16 mouse cellular contexts compared by ENCODE assay signal in genomic region chr15:101879776-101880175, GRCm38 (mm10). TPM values are rescaled to one million over a fixed set of nuclear protein-coding genes. Genes with fewer than 3 reads are reported as not detected.
DNase-seq lines count a peak whose midpoint lies in the region; ATAC-seq and TF ChIP-seq lines count a peak whose summit lies in the region.
"Had no signal": no experiment of that assay in that cellular context is flagged by ENCODE, and none has a peak within 500 bp of the region (broad histone marks: within the 10 kb centered on the region; RNA-seq: fewer than 3 reads in every experiment).

No protein-coding gene starts in this region.

- no peaks in the 10 kb centered on the region for H3K4me1 ChIP-seq in MEL (ENCODE audit: control insufficient read depth in 1 of 2, insufficient read depth in 2 of 2, low read length in 2 of 2)
- no peaks in the 10 kb centered on the region for H3K4me1 ChIP-seq in limb, embryonic 14.5 days (ENCODE audit: control insufficient read depth, insufficient read depth, low read length)
- H3K4me1 ChIP-seq: forebrain, embryonic 15.5 days; liver, embryonic 15.5 days had no signal

- no peaks in the 10 kb centered on the region for H3K9me3 ChIP-seq in MEL (replicated peaks; ENCODE audit: insufficient read depth, low read length)
- no peaks in the 10 kb centered on the region for H3K9me3 ChIP-seq in limb, embryonic 14.5 days (ENCODE audit: control insufficient read depth, low read length)
- H3K9me3 ChIP-seq: forebrain, embryonic 15.5 days; liver, embryonic 15.5 days had no signal

- peak; percentile 52 for DNase-seq in kidney, postnatal 10 days
- no peak for DNase-seq in kidney, adult 18-20 months
- peak; percentile 13 for DNase-seq in MEL (ENCODE audit: low read depth, low spot score)
- DNase-seq in c-Kit-positive CD71-negative TER-119-negative erythroid progenitor cells, embryonic 14.5 days (ENCODE audit: low read depth) = peak; percentile 9
- peak; percentile 60 for DNase-seq in limb, embryonic 14.5 days (ENCODE audit: low spot score)
- DNase-seq in right cerebral cortex, postnatal 4 days = no peak
- DNase-seq in right cerebral cortex, postnatal 25 days = no peak
- no peak for DNase-seq in left cerebral cortex, postnatal 4 days
- DNase-seq: cerebellum, postnatal 14 days; heart, adult 18-20 months; layer of hippocampus, adult 9-11 months; right cerebral cortex, postnatal 14 days had no signal

- no peak for ATAC-seq in limb, embryonic 14.5 days (ENCODE audit: low FRiP score, low read depth)
- ATAC-seq: forebrain, embryonic 15.5 days; intestine, embryonic 16.5 days had no signal

- no peak overlapping the region for H3K4me3 ChIP-seq in MEL (ENCODE audit: control insufficient read depth in 1 of 2, insufficient read depth in 1 of 2, low read depth in 2 of 2, low read length in 2 of 2)
- H3K4me3 ChIP-seq in limb, embryonic 14.5 days (replicated peaks; ENCODE audit: low read length) = no peak overlapping the region
- H3K4me3 ChIP-seq: forebrain, embryonic 15.5 days; liver, embryonic 15.5 days had no signal

- no peak for TF ChIP-seq RAD21 in MEL (IDR thresholded peaks at IDR 0.05; ENCODE audit: low read depth, low read length)

- TF ChIP-seq POLR2A in MEL (IDR thresholded peaks at IDR 0.05; ENCODE audit: control insufficient read depth in 1 of 2, insufficient read depth in 1 of 2, low read depth in 1 of 2, low read length in 2 of 2, poor library complexity in 1 of 2) = no peak
- no peak for TF ChIP-seq POLR2A in limb, embryonic 14.5 days (IDR thresholded peaks at IDR 0.05; ENCODE audit: borderline replicate concordance, extremely low read depth, insufficient read depth, insufficient read length)

- no peaks in the 10 kb centered on the region for H3K79me2 ChIP-seq in MEL (ENCODE audit: control insufficient read depth, insufficient read depth, low read length, poor library complexity)

- intact Hi-C loops in left cerebral cortex, postnatal 4 days (cut with DNase I) = no loop called here

- peaks cover 0 to 3% of the 10 kb centered on the region in 2 experiments; a peak in 1 of 4 replicates for H3K27me3 ChIP-seq in MEL (ENCODE audit: control insufficient read depth in 1 of 2, insufficient read depth in 2 of 2, low read length in 2 of 2)
- no peaks in the 10 kb centered on the region for H3K27me3 ChIP-seq in limb, embryonic 14.5 days (ENCODE audit: control insufficient read depth, insufficient read depth, low read length)
- H3K27me3 ChIP-seq: forebrain, embryonic 15.5 days had no signal

- H3K36me3 ChIP-seq in MEL (ENCODE audit: control insufficient read depth in 1 of 2, insufficient read depth in 2 of 2, low read length in 2 of 2) = peaks cover 0 to 4% of the 10 kb centered on the region in 2 experiments; a peak in 1 of 4 replicates
- no peaks in the 10 kb centered on the region for H3K36me3 ChIP-seq in limb, embryonic 14.5 days (ENCODE audit: control insufficient read depth, insufficient read depth, low read length)
- H3K36me3 ChIP-seq: forebrain, embryonic 15.5 days; liver, embryonic 15.5 days had no signal

- H3K27ac ChIP-seq in MEL (ENCODE audit: control insufficient read depth, low read depth, low read length) = no peak overlapping the region
- no peak overlapping the region for H3K27ac ChIP-seq in limb, embryonic 14.5 days (replicated peaks; ENCODE audit: low read depth, low read length)
- H3K27ac ChIP-seq: forebrain, embryonic 15.5 days; liver, embryonic 15.5 days had no signal

- TF ChIP-seq CTCF in MEL (IDR thresholded peaks at IDR 0.05 in 2 of 3, conservative IDR thresholded peaks at IDR 0.05 in 1 of 3; ENCODE audit: control insufficient read depth in 1 of 3, insufficient read depth in 1 of 3, low read depth in 2 of 3, low read length in 3 of 3, poor library complexity in 1 of 3, severe bottlenecking in 1 of 3) = no peak

- WGBS in limb, embryonic 14.5 days = 30% methylated on average over 10 of the region's 11 CpGs

- H3K9ac ChIP-seq in MEL (ENCODE audit: control insufficient read depth, low read depth, low read length, poor library complexity, severe bottlenecking) = no peak overlapping the region
- H3K9ac ChIP-seq in limb, embryonic 14.5 days (ENCODE audit: low read depth, low read length, severe bottlenecking) = no peak overlapping the region
- H3K9ac ChIP-seq: forebrain, embryonic 15.5 days; liver, embryonic 15.5 days had no signal

- no peak for TF ChIP-seq EP300 in MEL (IDR thresholded peaks at IDR 0.05; ENCODE audit: low read depth in 1 of 2, low read length in 2 of 2)

- H3K4me2 ChIP-seq in limb, embryonic 14.5 days (replicated peaks; ENCODE audit: low read depth, low read length, severe bottlenecking) = no peak overlapping the region
- H3K4me2 ChIP-seq: forebrain, embryonic 15.5 days; liver, embryonic 15.5 days had no signal

TF ChIP-seq in MEL, 35 proteins besides CTCF, POLR2A, EP300 and RAD21:
- TF ChIP-seq MAZ (IDR thresholded peaks at IDR 0.05; ENCODE audit: low read depth, low read length) (no peak), JUND (IDR thresholded peaks at IDR 0.05; ENCODE audit: low read depth, low read length) (no peak)

RNA-seq across cellular contexts. Expression of gene Krt77, which starts 10.3 kb away (rescaled TPM):
- not detected in 2 replicates for total RNA-seq in MEL (2012; rRNA removed)
- polyA plus RNA-seq in MEL (2012; ENCODE audit: insufficient read depth in 1 of 2, insufficient read length in 2 of 2, low read depth in 1 of 2, low replicate concordance in 2 of 2, missing spikeins in 1 of 2) = not detected
- 10.0 and 19.9 TPM in 2 replicates for polyA plus RNA-seq in limb, embryonic 14.5 days (2012; rRNA removed)
- 16.4 and 32.8 TPM in 2 replicates for polyA plus RNA-seq in limb, embryonic 14.5 days (2014; fragmentation: Nextera tagmentation; extraction: Ambion mirVana)
- 1 to 10 TPM; 6.7 to 7.8 TPM for total RNA-seq in left cerebral cortex, postnatal 4 days (2021)
- total RNA-seq: adrenal gland, postnatal 36 days; heart, adult 18-20 months had no signal
- polyA plus RNA-seq: liver, embryonic 15.5 days had no signal

RNA-seq across cellular contexts. Expression of gene Krt76, which starts 12.9 kb away (rescaled TPM):
- not detected in 2 replicates for total RNA-seq in MEL (2012; rRNA removed)
- polyA plus RNA-seq in MEL (2012; ENCODE audit: insufficient read depth in 1 of 2, insufficient read length in 2 of 2, low read depth in 1 of 2, low replicate concordance in 2 of 2, missing spikeins in 1 of 2) = not detected
- polyA plus RNA-seq in limb, embryonic 14.5 days (2012; rRNA removed) = not detected in 2 replicates
- polyA plus RNA-seq in limb, embryonic 14.5 days (2014; fragmentation: Nextera tagmentation; extraction: Ambion mirVana) = 0.08 TPM in 1 of 2 replicates, not detected in the other
- not detected for total RNA-seq in left cerebral cortex, postnatal 4 days (2021)
- total RNA-seq: adrenal gland, postnatal 36 days; heart, adult 18-20 months had no signal
- polyA plus RNA-seq: forebrain, embryonic 15.5 days; intestine, embryonic 16.5 days; liver, embryonic 15.5 days had no signal

RNA-seq across cellular contexts. Expression of gene Krt1, which starts 29.2 kb away (rescaled TPM):
- total RNA-seq in MEL (2012; rRNA removed) = not detected in 2 replicates
- not detected for polyA plus RNA-seq in MEL (2012; ENCODE audit: insufficient read depth in 1 of 2, insufficient read length in 2 of 2, low read depth in 1 of 2, low replicate concordance in 2 of 2, missing spikeins in 1 of 2)
- 149 and 235 TPM in 2 replicates for polyA plus RNA-seq in limb, embryonic 14.5 days (2012; rRNA removed)
- polyA plus RNA-seq in limb, embryonic 14.5 days (2014; fragmentation: Nextera tagmentation; extraction: Ambion mirVana) = 167 and 206 TPM in 2 replicates
- 1 to 10 TPM; 5.9 to 6.1 TPM for total RNA-seq in left cerebral cortex, postnatal 4 days (2021)
- total RNA-seq: heart, adult 18-20 months had no signal

RNA-seq across cellular contexts. Expression of gene Krt4, which starts 44.8 kb away (rescaled TPM):
- not detected in 2 replicates for total RNA-seq in MEL (2012; rRNA removed)
- polyA plus RNA-seq in MEL (2012; ENCODE audit: insufficient read depth in 1 of 2, insufficient read length in 2 of 2, low read depth in 1 of 2, low replicate concordance in 2 of 2, missing spikeins in 1 of 2) = not detected
- polyA plus RNA-seq in limb, embryonic 14.5 days (2012; rRNA removed) = 27.0 and 51.0 TPM in 2 replicates
- polyA plus RNA-seq in limb, embryonic 14.5 days (2014; fragmentation: Nextera tagmentation; extraction: Ambion mirVana) = 180 and 268 TPM in 2 replicates
- total RNA-seq in left cerebral cortex, postnatal 4 days (2021) = under 1 TPM in 1 of 2 experiments, not detected in 1; 0.24 TPM
- total RNA-seq: adrenal gland, postnatal 36 days had no signal

Comparison
In these comparisons a context has a peak if more than half of its experiments do, and no peak if none do; other contexts are left out.
1. DNase-seq: peak in kidney, postnatal 10 days (single experiment), MEL (single experiment), c-Kit-positive CD71-negative TER-119-negative erythroid progenitor cells, embryonic 14.5 days (single experiment) and limb, embryonic 14.5 days (single experiment); none in kidney, adult 18-20 months (single experiment), right cerebral cortex, postnatal 4 days (single experiment), right cerebral cortex, postnatal 25 days (single experiment) and left cerebral cortex, postnatal 4 days (single experiment).